Mouse (Mus musculus) heart, embryonic 15.5 days (tissue): Measurements from ENCODE around the gene Rnf133. TPM values are rescaled to one million over a fixed set of nuclear protein-coding genes. Genes with fewer than 3 reads are reported as not detected.

Experiments used
- ATAC-seq: fragments of 200-750 bp; cut with Nextera tagmentation; replicated peaks from 2 replicates; pipeline ENCODE4 v1.8.0; 2017; ENCODE audit warnings: low read depth, moderate TSS enrichment; ENCODE audit not compliant: insufficient number of reproducible peaks, insufficient read depth, low FRiP score
- H3K27ac ChIP-seq: fragments of 300-500 bp; sonication (generic); 2 replicates; pipeline ENCODE4 v1.5.1; 2015; ENCODE audit warnings: mild to moderate bottlenecking, inconsistent platforms
- H3K27me3 ChIP-seq: fragments of 300-500 bp; sonication (generic); 2 replicates; pipeline ENCODE4 v1.6.1; 2015; ENCODE audit warnings: inconsistent platforms
- H3K36me3 ChIP-seq: fragments of 300-500 bp; sonication (generic); 2 replicates; pipeline ENCODE4 v1.6.1; 2015; ENCODE audit warnings: mild to moderate bottlenecking, inconsistent platforms
- H3K4me1 ChIP-seq: fragments of 300-500 bp; sonication (generic); replicated peaks from 2 replicates; pipeline ENCODE4 v1.6.1; 2015; ENCODE audit warnings: inconsistent platforms
- H3K4me2 ChIP-seq: fragments of 300-500 bp; sonication (generic); 2 replicates; pipeline ENCODE4 v1.6.1; 2015; ENCODE audit warnings: inconsistent platforms, mild to moderate bottlenecking, moderate library complexity
- H3K4me3 ChIP-seq: fragments of 300-500 bp; sonication (generic); 2 replicates; pipeline ENCODE4 v1.5.1; 2015; ENCODE audit warnings: mild to moderate bottlenecking, inconsistent platforms
- H3K9ac ChIP-seq: fragments of 300-500 bp; sonication (generic); 2 replicates; pipeline ENCODE4 v1.6.1; 2015; ENCODE audit warnings: mild to moderate bottlenecking, inconsistent platforms
- H3K9me3 ChIP-seq: fragments of 300-500 bp; sonication (generic); replicated peaks from 2 replicates; pipeline ENCODE4 v1.6.1; 2016; ENCODE audit warnings: inconsistent platforms
- WGBS: fragments of 180-500 bp; shearing (Covaris S2); methylation state at CpG from one replicate; pipeline ENCODE4 v1.1.7; 2015; ENCODE audit warnings: mixed read lengths; 5-methylcytosine and 5-hydroxymethylcytosine counted together
- polyA plus RNA-seq: library from polyadenylated mRNA; unstranded; fragments of >200 nt; fragmentation: Nextera tagmentation; extraction: Ambion mirVana; gene quantifications from 2 replicates; pipeline ENCODE4 v1.2.1, GENCODE M21; 2015

Gene Rnf133
- polyA plus RNA-seq, result not detected in 2 replicates

DNA sequence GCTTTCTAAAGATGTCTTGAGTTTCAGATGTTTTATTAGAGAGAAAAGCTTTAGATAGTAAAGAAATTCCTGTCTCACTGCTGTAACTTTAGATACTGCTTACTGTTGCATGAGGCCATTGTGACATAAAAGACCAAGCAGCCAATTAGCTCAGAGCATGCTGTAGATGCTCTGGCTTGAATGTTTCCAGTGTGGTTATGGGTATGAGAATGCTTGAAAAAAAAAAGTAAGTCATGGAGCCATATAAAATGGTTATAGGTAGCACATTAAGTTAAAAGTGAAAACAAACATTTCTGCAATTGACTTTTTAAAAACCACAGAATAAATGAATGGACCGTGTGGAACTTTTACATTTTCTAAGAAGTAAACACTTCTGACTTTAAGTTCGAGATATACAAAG is at the start of gene Rnf133:
Gene Rnf133, minus strand, starts transcription at position 101 of the 400 bp plus-strand sequence.
- no peaks in the 10 kb centered on the region for H3K36me3 ChIP-seq
- 82% methylated on average over 2 of the region's 2 CpGs for WGBS
- H3K4me3 ChIP-seq, result no peak within 1 kb of the TSS
- no peaks in the 10 kb centered on the region for H3K9me3 ChIP-seq
- no peak for ATAC-seq
- no peaks in the 10 kb centered on the region for H3K27me3 ChIP-seq
- no peak within 1 kb of the TSS for H3K27ac ChIP-seq
- no peak within 1 kb of the TSS for H3K9ac ChIP-seq
- no peak within 1 kb of the TSS for H3K4me2 ChIP-seq
- no peaks in the 10 kb centered on the region; the same call in 1 of the 2 replicates for H3K4me1 ChIP-seq

- H3K4me2 ChIP-seq, result no peak overlapping the region
- 74% methylated on average over 1 of the region's 1 CpGs for WGBS
- ATAC-seq, result no peak
- H3K36me3 ChIP-seq, result no peaks in the 10 kb centered on the region
- H3K4me1 ChIP-seq, result no peaks in the 10 kb centered on the region
- H3K9ac ChIP-seq, result no peak overlapping the region
- H3K27ac ChIP-seq, result no peak overlapping the region
- H3K27me3 ChIP-seq, result no peaks in the 10 kb centered on the region
- H3K9me3 ChIP-seq, result no peaks in the 10 kb centered on the region
- H3K4me3 ChIP-seq, result no peak overlapping the region
Observed at GRCm38 (mm10) chr6:23678172-23678571, 28.1 kb upstream of the Rnf133 start.

DNA sequence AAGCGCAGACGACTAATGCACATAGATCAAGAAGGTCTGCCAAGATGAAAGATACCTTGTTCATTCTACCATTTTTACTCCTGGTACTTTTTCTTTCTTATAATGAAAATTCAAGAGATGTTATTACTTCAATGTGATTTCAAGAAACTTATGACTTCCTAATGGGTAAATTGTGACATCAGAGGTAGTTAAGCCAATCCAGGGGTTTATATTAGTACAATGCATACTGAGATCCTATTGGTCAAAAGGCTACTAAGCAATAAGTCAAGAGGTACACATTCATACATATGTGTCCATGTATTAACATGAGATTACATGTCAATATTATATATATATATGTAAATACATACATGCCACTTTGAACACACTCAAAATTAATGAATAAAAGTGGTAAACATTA is 4.9 kb upstream of the Rnf133 start, which contains the start of gene Rnf148:
Gene Rnf148, minus strand, starts transcription at position 101 of the 400 bp plus-strand sequence.
- no peaks in the 10 kb centered on the region for H3K27me3 ChIP-seq
- H3K36me3 ChIP-seq, result no peaks in the 10 kb centered on the region
- 0 out of 2 replicates have a peak, but pooled peaks cover 2% of the 10 kb centered on the region for H3K4me1 ChIP-seq
- no peak within 1 kb of the TSS for H3K27ac ChIP-seq
- no peak within 1 kb of the TSS for H3K4me3 ChIP-seq
- H3K9me3 ChIP-seq, result no peaks in the 10 kb centered on the region
- WGBS, result 82% methylated on average over 2 of the region's 2 CpGs
- no peak for ATAC-seq
- no peak within 1 kb of the TSS for H3K4me2 ChIP-seq
- H3K9ac ChIP-seq, result no peak within 1 kb of the TSS

DNA sequence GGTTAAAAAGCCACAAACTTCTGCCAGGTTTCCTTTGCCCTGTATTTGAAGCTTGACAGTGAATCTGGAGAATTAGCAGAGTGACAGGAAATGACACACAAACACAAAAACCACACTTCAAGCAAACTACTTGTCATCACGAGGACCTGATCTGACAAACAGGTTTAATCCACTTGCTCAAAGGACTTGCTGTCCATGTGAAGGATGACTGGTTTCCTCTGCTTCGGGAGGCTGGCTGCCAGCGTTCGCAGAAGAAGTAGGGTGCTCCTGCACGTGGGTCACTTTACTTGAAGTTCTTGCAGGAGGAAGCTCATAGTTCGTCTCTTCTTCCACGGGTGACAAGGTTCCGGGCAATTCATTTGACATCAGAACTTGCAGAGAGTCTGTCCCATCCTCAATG is 1.4 kb downstream of the Rnf133 start:
- no peak for ATAC-seq
- no peak overlapping the region for H3K4me3 ChIP-seq
- H3K9me3 ChIP-seq, result no peaks in the 10 kb centered on the region
- no peaks in the 10 kb centered on the region for H3K27me3 ChIP-seq
- H3K9ac ChIP-seq, result no peak overlapping the region
- no peak overlapping the region for H3K27ac ChIP-seq
- H3K36me3 ChIP-seq, result no peaks in the 10 kb centered on the region
- no peak overlapping the region for H3K4me2 ChIP-seq
- H3K4me1 ChIP-seq, result no peaks in the 10 kb centered on the region; the same call in 1 of the 2 replicates
- WGBS, result 60% methylated on average over 8 of the region's 8 CpGs

DNA sequence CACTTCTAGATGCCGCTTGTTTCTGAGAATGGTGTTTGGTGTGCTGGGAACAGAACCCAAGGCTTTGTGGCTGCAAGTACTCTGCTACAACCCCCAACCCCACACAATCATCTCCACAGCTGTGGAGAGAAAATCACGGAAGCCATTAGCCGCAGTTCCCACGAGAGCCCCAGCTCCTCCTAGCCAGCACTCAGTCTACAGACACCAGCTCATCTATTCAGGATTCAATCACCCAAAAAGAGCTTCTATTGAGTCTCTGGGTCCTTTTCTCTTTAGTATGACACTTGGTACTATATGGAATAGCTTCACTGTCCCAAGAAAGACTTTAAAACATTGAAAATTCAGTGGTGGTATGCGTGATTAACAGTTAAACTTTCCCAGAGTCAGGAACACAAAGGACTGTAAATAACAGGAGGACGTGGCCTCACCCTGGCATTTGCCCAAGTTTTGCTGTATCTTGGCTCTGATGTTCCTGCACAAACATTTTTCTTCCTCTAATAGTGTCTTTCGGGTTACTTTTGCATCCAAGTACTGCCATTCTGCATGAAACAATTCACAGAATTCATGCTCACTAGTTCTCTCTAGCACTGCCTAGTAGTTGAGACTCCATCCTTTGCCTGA is 2.4 kb downstream of the Rnf133 start:
- H3K9me3 ChIP-seq, result no peaks in the 10 kb centered on the region
- 60% methylated on average over 7 of the region's 7 CpGs for WGBS
- no peak overlapping the region for H3K27ac ChIP-seq
- H3K4me3 ChIP-seq, result no peak overlapping the region
- no peaks in the 10 kb centered on the region for H3K27me3 ChIP-seq
- no peak for ATAC-seq
- no peaks in the 10 kb centered on the region for H3K36me3 ChIP-seq
- H3K4me1 ChIP-seq, result no peaks in the 10 kb centered on the region; the same call in 1 of the 2 replicates
- no peak overlapping the region for H3K4me2 ChIP-seq
- H3K9ac ChIP-seq, result no peak overlapping the region

- WGBS, result 58% methylated on average over 3 of the region's 3 CpGs
- H3K27me3 ChIP-seq, result no peaks in the 10 kb centered on the region
- no peaks in the 10 kb centered on the region for H3K9me3 ChIP-seq
- no peak overlapping the region for H3K9ac ChIP-seq
- no peak for ATAC-seq
- no peaks in the 10 kb centered on the region for H3K4me1 ChIP-seq
- H3K4me3 ChIP-seq, result no peak overlapping the region
- no peaks in the 10 kb centered on the region for H3K36me3 ChIP-seq
- no peak overlapping the region for H3K4me2 ChIP-seq
- no peak overlapping the region for H3K27ac ChIP-seq
Observed at GRCm38 (mm10) chr6:23637081-23637480, 13.0 kb downstream of the Rnf133 start.

DNA sequence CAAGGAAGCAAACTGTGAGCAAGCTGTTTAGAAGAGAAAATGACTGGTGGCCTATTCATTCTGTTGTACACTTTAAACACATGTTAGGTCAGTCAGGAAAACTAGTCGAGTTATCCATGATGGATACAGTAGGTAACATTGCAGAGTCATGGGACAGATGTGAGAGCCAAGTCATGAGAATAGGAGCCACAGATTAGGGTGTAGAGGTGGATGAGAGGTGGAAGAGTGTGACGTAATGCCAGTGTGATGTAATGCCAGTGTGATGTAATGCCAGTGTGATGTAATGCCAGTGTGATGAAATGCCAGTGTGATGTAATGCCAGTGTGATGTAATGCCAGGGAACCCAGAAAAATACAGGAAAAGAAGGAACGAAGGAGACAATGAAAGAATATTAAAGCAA is 14.9 kb downstream of the Rnf133 start:
- ATAC-seq, result no peak
- Histone ChIP-seq H3K4me2 (no peak overlapping the region), H3K9ac (no peak overlapping the region), H3K27ac (no peak overlapping the region), H3K4me3 (no peak overlapping the region), H3K27me3 (no peaks in the 10 kb centered on the region), H3K9me3 (no peaks in the 10 kb centered on the region), H3K4me1 (no peaks in the 10 kb centered on the region), H3K36me3 (no peaks in the 10 kb centered on the region)
- 85% methylated on average over 3 of the region's 3 CpGs for WGBS

- Histone ChIP-seq H3K27me3 (no peaks in the 10 kb centered on the region), H3K4me1 (no peaks in the 10 kb centered on the region), H3K36me3 (no peaks in the 10 kb centered on the region), H3K4me2 (no peak overlapping the region), H3K9me3 (no peaks in the 10 kb centered on the region), H3K9ac (no peak overlapping the region), H3K27ac (no peak overlapping the region), H3K4me3 (no peak overlapping the region)
- 82% methylated on average over 9 of the region's 9 CpGs for WGBS
- no peak for ATAC-seq
Observed at GRCm38 (mm10) chr6:23634016-23634415, 16.1 kb downstream of the Rnf133 start.

DNA sequence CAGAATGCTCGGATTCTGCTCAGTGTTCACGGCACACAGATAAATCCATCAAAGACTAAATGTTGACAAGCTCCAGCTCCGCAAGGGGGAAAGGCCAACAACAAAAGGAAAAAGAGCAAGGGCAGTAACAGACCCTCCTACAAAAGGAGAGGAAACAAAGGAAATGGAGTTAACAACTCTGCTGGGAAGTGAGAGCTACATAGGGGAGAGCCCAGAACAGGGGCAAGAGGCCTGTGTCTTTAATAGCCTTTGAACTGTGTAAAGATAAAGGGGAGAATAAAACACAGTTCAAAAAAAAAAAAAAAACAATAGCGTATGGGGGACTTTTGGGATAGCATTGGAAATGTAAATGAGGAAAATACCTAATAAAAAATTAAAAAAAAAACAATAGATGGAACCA is 19.6 kb downstream of the Rnf133 start:
- H3K9ac ChIP-seq, result no peak overlapping the region
- no peaks in the 10 kb centered on the region for H3K27me3 ChIP-seq
- H3K27ac ChIP-seq, result no peak overlapping the region
- H3K36me3 ChIP-seq, result no peaks in the 10 kb centered on the region
- no peak overlapping the region for H3K4me3 ChIP-seq
- no peak overlapping the region for H3K4me2 ChIP-seq
- no peaks in the 10 kb centered on the region for H3K4me1 ChIP-seq
- ATAC-seq, result no peak
- H3K9me3 ChIP-seq, result no peaks in the 10 kb centered on the region
- 31% methylated on average over 4 of the region's 4 CpGs for WGBS

Other genes with a start within 250 kb of the Rnf133 start
- not detected in 2 replicates for gene Rnf148, start 4.8 kb upstream of the Rnf133 start, polyA plus RNA-seq
- 1.3 and 2.0 TPM in 2 replicates for gene Cadps2, start 189.1 kb upstream of the Rnf133 start, polyA plus RNA-seq